Mouse (Mus musculus) midbrain, postnatal 0 days (tissue): ENCODE measurements around the gene Ppp1r12b. TPM values are rescaled to one million over a fixed set of nuclear protein-coding genes. Genes with fewer than 3 reads are reported as not detected.

Experiments
- ATAC-seq: fragments of 200-750 bp; cut with Nextera tagmentation; 2 replicates; pipeline ENCODE4 v1.8.0; 2017; ENCODE audit warnings: moderate number of reproducible peaks, mild to moderate bottlenecking, moderate TSS enrichment, moderate library complexity; ENCODE audit not compliant: low FRiP score
- DNase-seq: peaks from one replicate; pipeline ENCODE4 v3.0.0-alpha.2; 2015; ENCODE audit warnings: low spot score
- H3K27ac ChIP-seq: fragments of 300-500 bp; sonication (generic); 2 replicates; pipeline ENCODE4 v1.5.1; 2014; ENCODE audit warnings: low read depth, mild to moderate bottlenecking, low read length, mixed read lengths
- H3K27me3 ChIP-seq: fragments of 300-500 bp; sonication (generic); 2 replicates; pipeline ENCODE4 v1.6.1; 2014; ENCODE audit warnings: low read length, control low read depth, mixed read lengths; ENCODE audit not compliant: insufficient read depth
- H3K36me3 ChIP-seq: fragments of 300-500 bp; sonication (generic); 2 replicates; pipeline ENCODE4 v1.6.1; 2014; ENCODE audit warnings: low read length, control low read depth, mixed read lengths; ENCODE audit not compliant: insufficient read depth
- H3K4me1 ChIP-seq: fragments of 300-500 bp; sonication (generic); 2 replicates; pipeline ENCODE4 v1.6.1; 2014; ENCODE audit warnings: mild to moderate bottlenecking, control low read depth, antibody characterized with exemption, low read length, mixed read lengths; ENCODE audit not compliant: insufficient read depth
- H3K4me2 ChIP-seq: fragments of 300-500 bp; sonication (generic); 2 replicates; pipeline ENCODE4 v1.6.1; 2014; ENCODE audit warnings: low read depth, mild to moderate bottlenecking, low read length, mixed read lengths; ENCODE audit not compliant: poor library complexity, severe bottlenecking
- H3K4me3 ChIP-seq: fragments of 300-500 bp; sonication (generic); 2 replicates; pipeline ENCODE4 v1.5.1; 2014; ENCODE audit warnings: low read depth, mild to moderate bottlenecking, low read length, moderate library complexity
- H3K9ac ChIP-seq: fragments of 300-500 bp; sonication (generic); replicated peaks from 2 replicates; pipeline ENCODE4 v1.6.1; 2014; ENCODE audit warnings: mild to moderate bottlenecking, low read length, moderate library complexity, mixed read lengths; ENCODE audit not compliant: poor library complexity, severe bottlenecking
- H3K9me3 ChIP-seq: fragments of 300-500 bp; sonication (generic); 2 replicates; pipeline ENCODE4 v1.6.1; 2016; ENCODE audit warnings: low read length, control low read depth
- CTCF ChIP-seq: IDR thresholded peaks from 2 replicates; pipeline ENCODE4 v1.5.1; 2016; ENCODE audit warnings: antibody characterized with exemption, mild to moderate bottlenecking
- WGBS: fragments of 180-500 bp; shearing (Covaris S2); extraction: QIAGEN DNeasy Blood & Tissue Kit; methylation state at CpG from one replicate; pipeline ENCODE4 v1.1.7; 2014; 5-methylcytosine and 5-hydroxymethylcytosine counted together
- microRNA-seq: library from miRNA; unstranded; fragments of <30 nt; microRNA quantifications from one replicate; pipeline ENCODE4, GENCODE M21; 2016; ENCODE audit warnings: borderline number of aligned reads
- polyA plus RNA-seq: library from polyadenylated mRNA; unstranded; fragments of >200 nt; fragmentation: Nextera tagmentation; extraction: Ambion mirVana; gene quantifications from 2 replicates; pipeline ENCODE4 v1.2.1, GENCODE M21; 2015
- total RNA-seq: library from RNA; depleted of rRNA; stranded (reverse); fragments of >200 nt; gene quantifications from 2 replicates; pipeline ENCODE4 v1.2.3, GENCODE M21; 2014; rRNA removed

The Ppp1r12b gene
- total and polyA plus RNA-seq, 2 experiments from 2014 or later: 11.3 to 43.8 TPM

DNA sequence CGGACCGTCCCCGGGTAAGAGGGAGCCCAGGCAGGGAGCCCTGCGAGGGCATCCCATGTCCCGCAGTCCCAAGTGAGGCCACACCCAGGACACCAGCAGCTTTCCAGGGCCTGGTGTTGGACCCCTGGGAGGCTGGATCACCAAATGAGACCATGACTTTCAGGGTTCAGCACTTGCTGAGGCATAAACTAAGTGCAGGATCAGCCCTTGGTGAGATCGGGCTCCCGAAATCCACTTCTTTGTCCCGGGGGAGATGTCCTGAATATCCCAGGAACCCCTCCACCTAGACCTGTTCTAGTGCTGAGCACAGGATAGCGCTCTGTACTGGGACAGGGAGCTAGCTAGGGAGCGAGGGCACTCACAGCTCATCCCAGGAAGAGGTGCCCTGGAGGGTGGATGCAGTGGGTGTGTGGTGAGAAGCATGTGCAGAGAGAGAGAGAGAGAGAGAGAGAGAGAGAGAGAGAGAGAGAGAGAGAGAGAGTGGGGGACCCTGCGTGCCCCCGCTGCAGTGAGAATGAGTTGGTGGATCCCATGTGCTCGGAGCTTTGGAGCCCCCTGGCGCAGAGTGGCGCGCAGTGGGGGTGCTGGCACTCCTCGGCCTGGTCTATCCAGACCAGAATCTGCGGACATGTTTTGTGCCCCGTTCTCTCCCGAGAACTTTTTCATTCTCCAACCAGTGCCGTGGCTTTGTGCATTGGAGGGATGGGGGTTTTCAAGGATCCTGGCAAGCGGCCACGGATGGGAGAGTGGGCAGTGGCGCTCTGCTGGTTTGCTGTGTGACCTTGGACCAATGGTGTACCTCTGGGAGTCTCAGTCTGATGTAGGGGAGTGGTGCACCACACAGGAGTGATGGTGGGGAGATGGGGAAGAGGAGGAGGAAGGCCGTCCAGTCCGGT, 246.1 kb downstream of the Ppp1r12b start:
- peak overlapping the region; percentile 97 for H3K4me2 ChIP-seq
- peak overlapping the region; percentile 67 for H3K9ac ChIP-seq
- no peak for DNase-seq
- no peak overlapping the region for H3K27ac ChIP-seq
- H3K27me3 ChIP-seq: peaks cover 9% of the 10 kb centered on the region; the same call in 1 of the 2 replicates
- H3K4me1 ChIP-seq: peaks cover 3% of the 10 kb centered on the region; the same call in 1 of the 2 replicates
- H3K36me3 ChIP-seq: no peaks in the 10 kb centered on the region
- peak overlapping the region; percentile 56 for H3K4me3 ChIP-seq
- TF ChIP-seq CTCF: peak; percentile 47
- no peaks in the 10 kb centered on the region for H3K9me3 ChIP-seq
- 8% methylated on average over 26 of the region's 26 CpGs for WGBS
- no peak for ATAC-seq

DNA sequence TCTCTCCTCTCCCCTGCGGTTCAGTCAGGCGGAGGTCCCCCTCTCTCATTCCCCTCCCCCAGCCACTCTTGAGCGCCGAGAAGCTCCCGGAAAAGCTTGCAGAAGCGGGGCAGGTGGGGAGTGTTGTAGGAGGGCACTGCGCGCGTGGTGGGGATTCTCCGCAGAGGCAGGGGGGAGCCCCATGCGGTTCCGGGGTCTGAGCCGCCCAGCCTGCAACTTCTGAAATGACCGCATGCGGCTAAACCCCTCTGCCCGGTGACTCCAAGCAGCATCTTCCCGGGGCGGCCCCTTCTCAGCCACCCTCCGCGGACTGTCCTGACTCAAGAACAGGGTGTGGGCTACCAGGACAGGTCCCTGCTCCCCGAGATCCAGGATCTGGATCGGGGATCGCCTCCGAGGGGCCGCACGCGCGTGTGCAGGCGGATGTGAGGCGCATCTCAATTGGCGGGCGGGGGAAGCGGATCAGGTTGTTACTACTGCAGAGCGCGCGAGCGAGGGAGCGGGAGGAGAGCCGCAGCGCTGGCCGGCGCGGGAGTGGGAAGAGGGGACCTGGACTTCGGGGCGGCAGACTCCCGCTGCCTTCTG, 246.8 kb downstream of the Ppp1r12b start:
- Histone ChIP-seq H3K27me3 (peaks cover 9% of the 10 kb centered on the region; the same call in 1 of the 2 replicates), H3K4me2 (peak overlapping the region; percentile 97), H3K4me3 (peak overlapping the region; percentile 56), H3K4me1 (peaks cover 3% of the 10 kb centered on the region; the same call in 1 of the 2 replicates), H3K9me3 (no peaks in the 10 kb centered on the region), H3K9ac (peak overlapping the region; percentile 67), H3K36me3 (no peaks in the 10 kb centered on the region), H3K27ac (no peak overlapping the region)
- ATAC-seq (peak; percentile 41), DNase-seq (peak; percentile 65)
- TF ChIP-seq CTCF: no peak
- under 1% methylated on average over 45 of the region's 46 CpGs for WGBS

DNA sequence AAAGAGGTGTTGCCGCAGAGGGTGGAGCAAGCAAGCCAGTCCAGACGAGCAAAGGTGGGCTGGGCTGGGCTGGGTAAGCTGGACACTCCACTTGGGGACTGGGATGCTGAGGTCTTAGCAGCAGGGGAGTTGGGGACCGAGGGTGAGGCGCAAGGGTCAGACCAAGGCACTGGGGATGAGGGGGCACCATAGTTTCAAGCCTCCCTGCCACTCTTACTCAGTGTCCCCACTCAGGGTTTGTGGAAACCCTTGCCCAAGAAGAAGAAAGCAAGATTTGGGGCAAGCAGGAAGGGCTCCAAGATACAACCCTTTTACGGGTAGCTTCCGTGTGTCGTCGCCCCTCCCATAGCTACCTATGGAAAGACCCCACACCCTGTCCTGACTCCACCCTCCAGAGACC, 247.5 kb downstream of the Ppp1r12b start:
- 0 out of 2 replicates have a peak, but pooled peaks have one; percentile 2 for ATAC-seq
- Histone ChIP-seq H3K27me3 (peaks cover 9% of the 10 kb centered on the region; the same call in 1 of the 2 replicates), H3K4me2 (peak overlapping the region; percentile 97), H3K9ac (no peak overlapping the region), H3K9me3 (no peaks in the 10 kb centered on the region), H3K27ac (no peak overlapping the region), H3K4me1 (no peaks in the 10 kb centered on the region; the same call in 1 of the 2 replicates), H3K4me3 (peak overlapping the region; percentile 56), H3K36me3 (no peaks in the 10 kb centered on the region)
- no peak for TF ChIP-seq CTCF
- no peak for DNase-seq
- WGBS: 14% methylated on average over 8 of the region's 8 CpGs

DNA sequence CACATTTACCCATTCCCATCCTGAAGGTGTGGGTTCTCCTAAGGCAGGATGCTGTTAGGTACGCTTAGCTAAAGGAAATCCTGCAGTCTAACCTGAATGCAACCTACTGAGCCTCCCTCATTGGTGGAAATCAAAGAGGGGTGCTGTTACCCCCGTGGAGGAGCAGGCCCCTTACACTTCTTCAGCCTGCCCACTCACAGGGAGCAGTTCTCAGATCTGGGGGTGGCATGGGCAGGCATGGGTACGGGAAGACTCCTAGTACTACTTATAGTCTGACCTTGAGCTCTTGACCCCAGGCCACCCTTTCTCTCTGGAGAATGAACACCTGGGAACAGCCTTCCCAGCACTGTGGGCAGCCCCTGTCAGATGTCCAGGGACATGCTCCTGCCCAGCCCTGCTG, 248.2 kb downstream of the Ppp1r12b start:
- Histone ChIP-seq H3K36me3 (no peaks in the 10 kb centered on the region), H3K27me3 (peaks cover 9% of the 10 kb centered on the region; the same call in 1 of the 2 replicates), H3K4me2 (no peak overlapping the region), H3K4me3 (no peak overlapping the region), H3K27ac (no peak overlapping the region), H3K4me1 (no peaks in the 10 kb centered on the region), H3K9ac (no peak overlapping the region), H3K9me3 (no peaks in the 10 kb centered on the region)
- WGBS: 76% methylated on average over 3 of the region's 3 CpGs
- DNase-seq (no peak), ATAC-seq (no peak)
- TF ChIP-seq CTCF: no peak

DNA sequence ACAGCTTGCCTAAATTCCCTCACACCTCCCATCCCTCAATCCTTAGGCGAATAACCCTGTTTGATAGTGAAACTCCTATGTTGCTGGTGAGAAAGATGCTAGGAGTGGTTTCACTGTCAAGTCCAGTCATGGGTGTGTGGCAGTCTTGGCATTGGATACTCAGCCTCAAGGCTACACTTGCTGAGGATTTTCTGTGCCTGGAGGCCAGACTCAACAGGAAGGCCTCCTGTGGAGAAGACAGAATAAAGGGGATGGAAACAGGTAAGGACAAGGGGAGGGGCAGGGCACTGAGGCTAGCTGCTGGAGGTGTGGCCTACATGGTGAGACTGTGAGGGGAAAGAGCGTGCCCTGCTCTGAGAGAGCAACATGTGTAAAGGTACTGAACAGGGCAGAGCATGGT, 249.2 kb downstream of the Ppp1r12b start:
- no peaks in the 10 kb centered on the region for H3K9me3 ChIP-seq
- 68% methylated on average over 2 of the region's 2 CpGs for WGBS
- no peak for TF ChIP-seq CTCF
- H3K27ac ChIP-seq: no peak overlapping the region
- DNase-seq (no peak), ATAC-seq (no peak)
- no peak overlapping the region for H3K4me3 ChIP-seq
- H3K9ac ChIP-seq: no peak overlapping the region
- peaks cover 9% of the 10 kb centered on the region; the same call in 1 of the 2 replicates for H3K27me3 ChIP-seq
- no peak overlapping the region for H3K4me2 ChIP-seq
- H3K36me3 ChIP-seq: no peaks in the 10 kb centered on the region
- no peaks in the 10 kb centered on the region for H3K4me1 ChIP-seq

Small RNA genes within 50 kb of the gene (microRNA-seq; reads per million reads assigned to microRNA genes)
- gene Gm22232: not detected

Other genes starting within 250 kb of the Ppp1r12b start
- gene Ube2t, start 6.6 kb upstream of the Ppp1r12b start, total RNA-seq: 3.1 and 3.5 TPM in 2 replicates
- gene Ube2t, start 6.6 kb upstream of the Ppp1r12b start, polyA plus RNA-seq: 3.8 and 5.3 TPM in 2 replicates
- 2.5 and 3.8 TPM in 2 replicates for gene Lgr6, start 149.3 kb upstream of the Ppp1r12b start, total RNA-seq
- 1.9 and 2.1 TPM in 2 replicates for gene Lgr6, start 149.3 kb upstream of the Ppp1r12b start, polyA plus RNA-seq
- gene Ptpn7, start 176.8 kb upstream of the Ppp1r12b start, total RNA-seq: 0.05 and 0.24 TPM in 2 replicates
- 0.05 and 0.15 TPM in 2 replicates for gene Ptpn7, start 176.8 kb upstream of the Ppp1r12b start, polyA plus RNA-seq
- gene Arl8a, start 190.9 kb upstream of the Ppp1r12b start, total RNA-seq: 317 and 384 TPM in 2 replicates
- 399 and 418 TPM in 2 replicates for gene Arl8a, start 190.9 kb upstream of the Ppp1r12b start, polyA plus RNA-seq
- 14.1 and 25.7 TPM in 2 replicates for gene Gpr37l1, start 211.7 kb upstream of the Ppp1r12b start, total RNA-seq
- 8.8 and 12.8 TPM in 2 replicates for gene Gpr37l1, start 211.7 kb upstream of the Ppp1r12b start, polyA plus RNA-seq